Mouse (Mus musculus): ENCODE data around the gene Rabac1. TPM values are rescaled to one million over a fixed set of nuclear protein-coding genes. Genes with fewer than 3 reads are reported as not detected.

Gene Rabac1
- total and polyA plus RNA-seq, 3 experiments, result 223 to 240 TPM; not detected in 1

- H3K27me3 ChIP-seq (ENCODE audit: control insufficient read depth in 1 of 2, insufficient read depth in 2 of 2, low read length in 2 of 2), result peaks cover 0 to 2% of the 10 kb centered on the region in 2 experiments; a peak in 1 of 4 replicates
Observed at GRCm38 (mm10) chr7:24943641-24944040, 28.9 kb downstream of the Rabac1 start.

GRCm38 (mm10) chr7:24931651-24932050 lies 40.9 kb downstream of the Rabac1 start:
- no peaks in the 10 kb centered on the region for H3K36me3 ChIP-seq (ENCODE audit: control insufficient read depth in 1 of 2, insufficient read depth in 2 of 2, low read length in 2 of 2)
- no peaks in the 10 kb centered on the region for H3K27me3 ChIP-seq (ENCODE audit: control insufficient read depth in 1 of 2, insufficient read depth in 2 of 2, low read length in 2 of 2)
- no peak for DNase-seq (ENCODE audit: low read depth, low spot score)

More at GRCm38 (mm10) chr7:24943641-24944040, 28.9 kb downstream of the Rabac1 start:
- no peak for TF ChIP-seq NELFE (IDR thresholded peaks at IDR 0.05; ENCODE audit: low read depth, low read length)
- TF ChIP-seq RAD21 (IDR thresholded peaks at IDR 0.05; ENCODE audit: low read depth, low read length), result no peak
- no peak for TF ChIP-seq CTCF (IDR thresholded peaks at IDR 0.05 in 2 of 3, conservative IDR thresholded peaks at IDR 0.05 in 1 of 3; ENCODE audit: control insufficient read depth in 1 of 3, insufficient read depth in 1 of 3, low read depth in 2 of 3, low read length in 3 of 3, poor library complexity in 1 of 3, severe bottlenecking in 1 of 3)
- TF ChIP-seq KAT2A (conservative IDR thresholded peaks at IDR 0.05; ENCODE audit: low read depth, low read length), result no peak
- no peak for TF ChIP-seq MAZ (IDR thresholded peaks at IDR 0.05; ENCODE audit: low read depth, low read length)
- TF ChIP-seq CHD2 (IDR thresholded peaks at IDR 0.05; ENCODE audit: low read length), result no peak
- no peak for TF ChIP-seq SMC3 (IDR thresholded peaks at IDR 0.05; ENCODE audit: low read depth, low read length)
- no peak for TF ChIP-seq UBTF (IDR thresholded peaks at IDR 0.05; ENCODE audit: borderline replicate concordance, insufficient read depth, low read depth, low read length)
- TF ChIP-seq NRF1 (IDR thresholded peaks at IDR 0.05; ENCODE audit: insufficient read depth, low read depth, low read length, poor library complexity, severe bottlenecking), result no peak
- TF ChIP-seq ZMIZ1 (IDR thresholded peaks at IDR 0.05; ENCODE audit: low read depth, low read length), result no peak
- no peak for TF ChIP-seq TCF12 (IDR thresholded peaks at IDR 0.05; ENCODE audit: low read depth, low read length)
- no peak for TF ChIP-seq MYB (IDR thresholded peaks at IDR 0.05; ENCODE audit: low read depth, low read length)
- Histone ChIP-seq H3K27ac (ENCODE audit: control insufficient read depth, low read depth, low read length) (no peak overlapping the region), H3K9me3 (replicated peaks; ENCODE audit: insufficient read depth, low read length) (no peaks in the 10 kb centered on the region), H3K4me3 (ENCODE audit: control insufficient read depth in 1 of 2, insufficient read depth in 1 of 2, low read depth in 2 of 2, low read length in 2 of 2) (no peak overlapping the region), H3K36me3 (ENCODE audit: control insufficient read depth in 1 of 2, insufficient read depth in 2 of 2, low read length in 2 of 2) (no peaks in the 10 kb centered on the region), H3K9ac (ENCODE audit: control insufficient read depth, low read depth, low read length, poor library complexity, severe bottlenecking) (no peak overlapping the region), H3K4me1 (ENCODE audit: control insufficient read depth in 1 of 2, insufficient read depth in 2 of 2, low read length in 2 of 2) (no peaks in the 10 kb centered on the region), H3K79me2 (ENCODE audit: control insufficient read depth, insufficient read depth, low read length, poor library complexity) (no peaks in the 10 kb centered on the region)
- no peak for DNase-seq (ENCODE audit: low read depth, low spot score)

More at GRCm38 (mm10) chr7:24931651-24932050, 40.9 kb downstream of the Rabac1 start:
- no peaks in the 10 kb centered on the region for H3K9me3 ChIP-seq (replicated peaks; ENCODE audit: insufficient read depth, low read length)
- no peaks in the 10 kb centered on the region for H3K4me1 ChIP-seq (ENCODE audit: control insufficient read depth in 1 of 2, insufficient read depth in 2 of 2, low read length in 2 of 2)
- TF ChIP-seq NELFE (IDR thresholded peaks at IDR 0.05; ENCODE audit: low read depth, low read length), result no peak
- TF ChIP-seq RCOR1 (IDR thresholded peaks at IDR 0.05; ENCODE audit: low read depth, low read length), result no peak
- no peak for TF ChIP-seq MEF2A (IDR thresholded peaks at IDR 0.05; ENCODE audit: extremely low read depth, insufficient replicate concordance, low read depth, low read length, poor library complexity, severe bottlenecking)
- TF ChIP-seq KAT2A (conservative IDR thresholded peaks at IDR 0.05; ENCODE audit: low read depth, low read length), result no peak
- TF ChIP-seq MYC (IDR thresholded peaks at IDR 0.05; ENCODE audit: low read depth, low read length), result no peak
- no peak for TF ChIP-seq E2F4 (IDR thresholded peaks at IDR 0.05; ENCODE audit: borderline replicate concordance, low read depth, low read length)
- TF ChIP-seq CTCF (IDR thresholded peaks at IDR 0.05 in 2 of 3, conservative IDR thresholded peaks at IDR 0.05 in 1 of 3; ENCODE audit: control insufficient read depth in 1 of 3, insufficient read depth in 1 of 3, low read depth in 2 of 3, low read length in 3 of 3, poor library complexity in 1 of 3, severe bottlenecking in 1 of 3), result no peak
- TF ChIP-seq ZKSCAN1 (IDR thresholded peaks at IDR 0.05; ENCODE audit: low read depth, low read length), result no peak
- no peak for TF ChIP-seq USF2 (IDR thresholded peaks at IDR 0.05; ENCODE audit: borderline replicate concordance in 1 of 2, insufficient read depth in 1 of 2, low read depth in 1 of 2, low read length in 2 of 2)
- no peak for TF ChIP-seq CHD1 (IDR thresholded peaks at IDR 0.05; ENCODE audit: low read depth, low read length)
- H3K4me3 ChIP-seq (ENCODE audit: control insufficient read depth in 1 of 2, insufficient read depth in 1 of 2, low read depth in 2 of 2, low read length in 2 of 2), result no peak overlapping the region
- H3K79me2 ChIP-seq (ENCODE audit: control insufficient read depth, insufficient read depth, low read length, poor library complexity), result no peaks in the 10 kb centered on the region
- no peak overlapping the region for H3K9ac ChIP-seq (ENCODE audit: control insufficient read depth, low read depth, low read length, poor library complexity, severe bottlenecking)
- H3K27ac ChIP-seq (ENCODE audit: control insufficient read depth, low read depth, low read length), result no peak overlapping the region
